Mouse (Mus musculus): Measurements from ENCODE around the gene Zmpste24. TPM values are rescaled to one million over a fixed set of nuclear protein-coding genes. Genes with fewer than 3 reads are reported as not detected.

Zmpste24 gene
- polyA plus RNA-seq, 3 experiments from 2014 or later = 38.9 to 60.1 (median 50.9) TPM

DNA sequence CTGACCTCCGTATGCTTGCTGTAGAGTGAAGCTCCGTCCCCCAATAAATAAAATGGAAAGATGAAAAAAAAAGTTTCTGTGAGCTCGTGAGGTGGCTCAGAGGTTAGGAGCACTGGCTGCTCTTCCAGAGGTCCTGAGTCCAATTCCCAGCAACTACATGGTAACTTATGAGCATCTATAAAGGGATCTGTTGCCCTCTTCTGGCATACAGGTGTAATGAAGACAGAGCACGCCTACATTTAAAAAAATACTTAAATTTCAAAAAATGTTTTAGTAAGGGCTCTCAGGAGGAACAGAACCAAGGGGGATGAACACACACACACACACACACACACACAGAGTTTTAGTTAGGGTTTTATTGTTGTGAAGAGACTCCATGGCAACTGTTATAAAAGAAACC, 66.6 kb downstream of the Zmpste24 start:
- ATAC-seq = peak; percentile 63

GRCm38 (mm10) chr4:121029632-121030031, 68.4 kb downstream of the Zmpste24 start:
- no peak for ATAC-seq

DNA sequence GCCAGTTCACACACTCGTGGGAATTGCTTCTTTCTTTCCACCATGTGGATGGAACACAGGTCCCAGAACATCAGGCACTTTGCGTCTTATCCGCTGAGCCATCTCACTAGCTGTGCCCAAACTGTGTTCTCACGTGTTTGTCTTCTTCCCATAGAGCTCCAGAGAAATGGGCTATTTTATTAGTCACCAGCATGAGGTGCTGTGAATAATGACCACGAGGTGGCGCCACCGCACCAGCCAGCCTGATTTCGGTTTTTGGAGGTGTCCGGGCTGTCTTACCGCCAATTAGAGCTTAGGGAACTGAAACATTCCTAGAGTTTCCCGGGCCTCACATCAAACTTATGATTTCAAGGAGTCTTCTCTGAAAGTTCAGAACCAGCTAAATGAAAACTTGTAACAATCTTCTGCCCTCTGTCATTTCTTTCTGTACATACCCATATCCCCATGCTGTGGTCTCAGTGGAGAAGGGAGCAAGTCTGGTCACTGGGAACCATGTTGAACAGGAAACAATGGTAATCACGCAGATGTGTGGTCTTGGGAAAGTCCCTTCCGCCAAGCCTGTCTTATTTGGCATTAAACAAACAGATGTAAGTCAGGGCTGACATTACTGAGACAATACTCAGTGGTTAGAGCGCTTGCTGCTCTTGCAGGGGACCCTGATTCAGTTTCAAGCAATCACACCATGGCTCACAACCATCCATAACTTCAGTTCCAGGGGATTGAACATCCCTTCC, 69.2 kb downstream of the Zmpste24 start:
- ATAC-seq = peak; percentile 57

- no peak for ATAC-seq
Measured at GRCm38 (mm10) chr4:121028146-121028545, 69.9 kb downstream of the Zmpste24 start.

- ATAC-seq = no peak
Measured at GRCm38 (mm10) chr4:121025681-121026080, 72.4 kb downstream of the Zmpste24 start.

DNA sequence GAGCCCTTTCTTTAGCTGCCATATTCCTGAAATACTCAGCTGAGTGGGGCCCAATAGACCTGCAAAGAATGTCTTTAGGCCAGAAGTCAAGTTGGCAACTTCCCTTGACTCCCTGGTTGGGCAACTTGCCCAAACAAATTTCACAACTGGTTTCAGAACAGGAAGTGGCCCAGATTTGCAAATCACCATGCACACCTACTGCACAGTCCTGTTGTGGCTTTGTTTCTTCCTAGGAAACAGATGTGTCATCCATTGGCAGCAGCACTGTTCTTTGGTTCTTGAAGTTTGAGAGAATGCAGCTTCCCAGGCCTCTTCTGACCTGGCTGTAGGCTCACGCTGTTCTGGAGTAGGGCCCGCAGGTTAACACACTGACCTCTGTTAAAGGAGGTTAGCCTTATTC, 74.1 kb downstream of the Zmpste24 start:
- peak; percentile 18 for ATAC-seq

- ATAC-seq = no peak
Measured at GRCm38 (mm10) chr4:121023464-121023863, 74.6 kb downstream of the Zmpste24 start.

GRCm38 (mm10) chr4:121021911-121022310, 76.1 kb downstream of the Zmpste24 start:
- no peak for ATAC-seq

- no peak for ATAC-seq
Measured at GRCm38 (mm10) chr4:121020040-121020790, 77.8 kb downstream of the Zmpste24 start.

- ATAC-seq = no peak
Measured at GRCm38 (mm10) chr4:121018250-121018649, 79.8 kb downstream of the Zmpste24 start.

DNA sequence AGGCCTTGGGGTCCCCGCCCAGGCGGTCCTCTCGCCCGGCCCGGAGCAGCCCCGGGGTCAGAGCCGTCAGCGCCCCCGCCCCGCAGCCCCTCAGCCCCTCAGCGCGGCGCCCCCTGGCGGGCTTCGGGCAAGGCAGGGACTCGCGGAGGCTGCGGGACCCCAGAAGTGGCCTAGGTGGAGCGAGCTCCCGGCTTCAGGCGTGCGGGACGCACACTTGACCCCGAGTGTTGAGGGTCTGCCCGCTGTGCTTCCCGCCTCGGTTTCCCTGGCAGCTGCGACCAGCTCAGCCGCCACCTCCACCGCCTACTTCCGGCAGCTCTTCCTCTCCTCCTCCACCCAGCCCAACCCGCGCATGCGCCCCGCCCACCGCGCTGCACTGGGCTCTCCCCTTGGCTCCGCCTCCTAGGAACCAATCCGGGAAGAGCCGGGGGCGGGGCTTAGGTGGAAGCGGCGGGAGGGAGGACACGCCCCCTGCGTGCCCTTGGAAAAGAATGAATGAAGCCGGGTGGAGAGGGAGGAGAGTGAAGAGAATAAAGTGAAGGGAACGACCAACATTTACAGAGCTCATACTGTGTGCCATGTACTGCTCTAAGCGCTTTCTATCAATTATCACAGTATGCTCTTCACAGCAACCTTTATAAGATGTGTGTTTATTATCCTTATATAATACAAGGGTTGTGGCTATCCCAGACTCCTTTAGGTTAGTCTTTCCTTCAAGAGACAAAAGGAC, 80.9 kb downstream of the Zmpste24 start, which contains the start of gene Smap2:
Gene Smap2, minus strand, starts transcription at position 320 of the 730 bp plus-strand sequence.
- peak; percentile 87 for ATAC-seq

DNA sequence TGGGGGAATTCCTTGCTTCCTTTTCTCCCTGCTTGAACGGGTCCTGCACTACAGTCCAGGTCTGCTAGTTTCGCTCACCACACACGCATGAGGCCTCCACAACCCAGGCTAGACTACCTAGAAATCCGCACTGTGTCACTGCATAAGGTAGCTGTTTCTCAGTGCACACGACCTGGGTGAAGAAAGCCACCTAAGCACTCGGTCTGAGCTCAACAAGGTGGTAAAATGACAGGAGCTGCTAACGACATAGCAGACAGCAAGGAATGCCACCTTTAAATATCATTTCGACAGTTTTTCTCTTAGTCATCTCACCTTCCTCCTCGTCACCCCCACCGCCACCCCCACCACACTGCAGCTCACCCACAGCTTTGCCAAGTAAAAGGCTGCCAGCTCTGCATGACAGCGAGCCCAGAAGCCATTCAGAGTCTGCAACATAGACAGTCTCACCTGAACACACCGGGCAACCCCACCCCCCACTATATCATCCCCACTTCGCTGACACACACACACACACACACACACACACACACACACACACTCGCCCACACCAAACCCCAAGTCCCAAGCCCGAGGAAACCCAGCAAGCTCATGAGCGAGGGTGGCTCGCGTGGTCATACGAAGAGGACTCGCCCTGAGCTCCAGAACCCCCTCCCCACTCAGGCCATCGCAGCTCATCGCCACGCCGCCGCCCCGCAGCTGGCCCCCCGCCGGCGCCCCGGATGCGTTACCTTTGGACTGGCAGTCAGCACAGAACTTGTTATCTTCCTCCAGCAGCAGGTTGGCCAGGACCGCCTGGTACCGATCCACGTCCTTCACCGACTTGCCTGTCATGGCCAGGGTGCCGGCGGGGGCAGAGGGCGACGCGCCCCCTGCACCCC, 81.8 kb downstream of the Zmpste24 start:
- peak; percentile 27 for ATAC-seq

- no peak for ATAC-seq
Measured at GRCm38 (mm10) chr4:121015268-121015659, 82.8 kb downstream of the Zmpste24 start.

GRCm38 (mm10) chr4:121014594-121015267, 83.3 kb downstream of the Zmpste24 start:
- ATAC-seq = no peak

GRCm38 (mm10) chr4:121010770-121011549, 87.1 kb downstream of the Zmpste24 start:
- no peak for ATAC-seq

Other genes with a start within 250 kb of the Zmpste24 start
- 1 to 10 TPM in 2 of 3 experiments, under 1 TPM in 1; 0.58 to 1.1 (median 1.0) TPM for gene Rims3, start 243.4 kb downstream of the Zmpste24 start, polyA plus RNA-seq (2017; shearing (Covaris generic))
- 10 to 100 TPM; 28.4 to 30.8 (median 30.0) TPM for gene Exo5, start 173.2 kb downstream of the Zmpste24 start, polyA plus RNA-seq (2017; shearing (Covaris generic))
- 1 to 10 TPM; 1.2 to 2.4 (median 1.8) TPM for gene Zfp69, start 146.5 kb downstream of the Zmpste24 start, polyA plus RNA-seq (2017; shearing (Covaris generic))
- gene Smap2, start 81.0 kb downstream of the Zmpste24 start, polyA plus RNA-seq (2017; shearing (Covaris generic)) = 10 to 100 TPM; 39.3 to 42.2 (median 40.5) TPM
- not detected for gene Col9a2, start 58.9 kb downstream of the Zmpste24 start, polyA plus RNA-seq (2017; shearing (Covaris generic))
- gene Tmco2, start 11.0 kb upstream of the Zmpste24 start, polyA plus RNA-seq (2017; shearing (Covaris generic)) = not detected
- 10 to 100 TPM; 14.1 to 21.5 (median 19.0) TPM for gene Rlf, start 116.8 kb upstream of the Zmpste24 start, polyA plus RNA-seq (2017; shearing (Covaris generic))
- not detected for gene Gm12888, start 226.7 kb upstream of the Zmpste24 start, polyA plus RNA-seq (2017; shearing (Covaris generic))

Data from inflammation-experienced regulatory T-cells, adult 6 months (primary cell).